28 mouse cellular contexts compared by ENCODE assay signal in the genomic region with DNA sequence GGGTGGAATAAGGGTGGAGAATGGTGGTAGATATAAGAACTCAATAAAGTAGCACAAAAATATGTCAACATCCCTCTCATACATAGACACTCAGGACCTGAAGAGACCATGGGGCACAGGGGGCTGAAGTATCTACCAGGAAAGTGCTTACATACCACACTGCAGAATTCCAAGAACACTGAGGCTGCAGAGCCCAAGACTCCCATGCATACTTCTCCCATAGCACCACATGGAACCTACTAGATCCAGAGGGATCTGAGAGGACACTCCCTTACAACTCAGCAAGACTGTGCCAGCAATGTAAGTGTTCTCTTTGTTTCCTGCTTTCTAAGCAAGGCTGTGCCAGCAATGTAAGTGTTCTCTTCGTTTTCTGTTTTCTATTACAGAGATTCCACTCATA. TPM values are rescaled to one million over a fixed set of nuclear protein-coding genes. Genes with fewer than 3 reads are reported as not detected.
A peak's percentile ranks its signal among the peaks of the same experiment; 100 is the strongest.
DNase-seq lines count a peak whose midpoint lies in the region; ATAC-seq and TF ChIP-seq lines count a peak whose summit lies in the region.
"Had no signal": no experiment of that assay in that cellular context is flagged by ENCODE, and none has a peak within 500 bp of the region (broad histone marks: within the 10 kb centered on the region; RNA-seq: fewer than 3 reads in every experiment).

No protein-coding gene starts in this region.

- no peak for TF ChIP-seq CTCF in MEL (IDR thresholded peaks at IDR 0.05 in 2 of 3, conservative IDR thresholded peaks at IDR 0.05 in 1 of 3; ENCODE audit: control insufficient read depth in 1 of 3, insufficient read depth in 1 of 3, low read depth in 2 of 3, low read length in 3 of 3, poor library complexity in 1 of 3, severe bottlenecking in 1 of 3)

- no peak for DNase-seq in limb, embryonic 14.5 days (ENCODE audit: low spot score)
- DNase-seq in limb, embryonic 10.5 days (ENCODE audit: low spot score): no peak
- DNase-seq in MEL (ENCODE audit: low read depth, low spot score): peak; percentile 13
- peak; percentile 53 for DNase-seq in embryonic facial prominence, embryonic 14.5 days (ENCODE audit: low spot score)
- DNase-seq in gastrocnemius, postnatal 25 days: no peak
- DNase-seq in yolk sac, embryonic 10.5 days (ENCODE audit: low spot score): no peak
- DNase-seq: adrenal gland, postnatal 10 days; adrenal gland, postnatal 36 days; cerebellum, adult 18-20 months; cerebellum, adult 9-10 months; cerebellum, postnatal 14 days; forebrain, postnatal 0 days; gastrocnemius, adult 2 months; gastrocnemius, postnatal 14 days; heart, adult 2 months; heart, postnatal 14 days had no signal

- no peaks in the 10 kb centered on the region for H3K27me3 ChIP-seq in limb, embryonic 14.5 days (ENCODE audit: control insufficient read depth, insufficient read depth, low read length)
- no peaks in the 10 kb centered on the region for H3K27me3 ChIP-seq in limb, embryonic 10.5 days (ENCODE audit: low read depth, poor library complexity, severe bottlenecking)
- H3K27me3 ChIP-seq in MEL (ENCODE audit: control insufficient read depth in 1 of 2, insufficient read depth in 2 of 2, low read length in 2 of 2): no peaks in the 10 kb centered on the region
- no peaks in the 10 kb centered on the region for H3K27me3 ChIP-seq in embryonic facial prominence, embryonic 14.5 days (replicated peaks; ENCODE audit: control insufficient read depth, insufficient read depth, low read length)
- H3K27me3 ChIP-seq: embryonic facial prominence, embryonic 12.5 days; heart, embryonic 13.5 days; hindbrain, embryonic 12.5 days; hindbrain, embryonic 15.5 days had no signal

- H3K9me3 ChIP-seq in limb, embryonic 14.5 days (ENCODE audit: control insufficient read depth, low read length): peaks cover 4% of the 10 kb centered on the region; the same call in 1 of the 2 replicates
- no peaks in the 10 kb centered on the region for H3K9me3 ChIP-seq in limb, embryonic 10.5 days (replicated peaks)
- no peaks in the 10 kb centered on the region for H3K9me3 ChIP-seq in MEL (replicated peaks; ENCODE audit: insufficient read depth, low read length)
- no peaks in the 10 kb centered on the region for H3K9me3 ChIP-seq in embryonic facial prominence, embryonic 14.5 days (ENCODE audit: control insufficient read depth, low read length)
- H3K9me3 ChIP-seq: embryonic facial prominence, embryonic 12.5 days; heart, embryonic 10.5 days; hindbrain, embryonic 12.5 days; hindbrain, embryonic 15.5 days had no signal

- no peak for TF ChIP-seq POLR2A in limb, embryonic 14.5 days (IDR thresholded peaks at IDR 0.05; ENCODE audit: borderline replicate concordance, extremely low read depth, insufficient read depth, insufficient read length)
- no peak for TF ChIP-seq POLR2A in MEL (IDR thresholded peaks at IDR 0.05; ENCODE audit: control insufficient read depth in 1 of 2, insufficient read depth in 1 of 2, low read depth in 1 of 2, low read length in 2 of 2, poor library complexity in 1 of 2)

- no peak overlapping the region for H3K4me2 ChIP-seq in limb, embryonic 14.5 days (replicated peaks; ENCODE audit: low read depth, low read length, severe bottlenecking)
- H3K4me2 ChIP-seq in embryonic facial prominence, embryonic 14.5 days (ENCODE audit: low read depth, low read length): no peak overlapping the region
- H3K4me2 ChIP-seq: embryonic facial prominence, embryonic 12.5 days; heart, embryonic 13.5 days; hindbrain, embryonic 12.5 days; hindbrain, embryonic 15.5 days had no signal

- 63% methylated on average over 1 of the region's 1 CpGs for WGBS in limb, embryonic 14.5 days
- 84% methylated on average over 1 of the region's 1 CpGs for WGBS in limb, embryonic 10.5 days
- WGBS in embryonic facial prominence, embryonic 14.5 days: 48% methylated on average over 1 of the region's 1 CpGs

- H3K79me2 ChIP-seq in MEL (ENCODE audit: control insufficient read depth, insufficient read depth, low read length, poor library complexity): no peaks in the 10 kb centered on the region

- H3K36me3 ChIP-seq in limb, embryonic 14.5 days (ENCODE audit: control insufficient read depth, insufficient read depth, low read length): no peaks in the 10 kb centered on the region
- no peaks in the 10 kb centered on the region for H3K36me3 ChIP-seq in limb, embryonic 10.5 days
- peaks cover 0 to 4% of the 10 kb centered on the region in 2 experiments; a peak in 2 of 4 replicates for H3K36me3 ChIP-seq in MEL (ENCODE audit: control insufficient read depth in 1 of 2, insufficient read depth in 2 of 2, low read length in 2 of 2)
- H3K36me3 ChIP-seq in embryonic facial prominence, embryonic 14.5 days (ENCODE audit: control insufficient read depth, insufficient read depth, low read length): no peaks in the 10 kb centered on the region
- H3K36me3 ChIP-seq: embryonic facial prominence, embryonic 12.5 days; heart, embryonic 10.5 days; heart, embryonic 13.5 days; hindbrain, embryonic 12.5 days; hindbrain, embryonic 15.5 days had no signal

- ATAC-seq in limb, embryonic 14.5 days (ENCODE audit: low FRiP score, low read depth): no peak
- ATAC-seq in embryonic facial prominence, embryonic 14.5 days (ENCODE audit: low read depth): no peak
- ATAC-seq: activated CD4-positive, CD25-positive, alpha-beta regulatory T cell, adult 4 months; CD4-positive, CD25-positive, alpha-beta regulatory T cell, adult 4 months; forebrain, embryonic 14.5 days; forebrain, postnatal 0 days had no signal

- no peak overlapping the region for H3K4me3 ChIP-seq in limb, embryonic 14.5 days (replicated peaks; ENCODE audit: low read length)
- H3K4me3 ChIP-seq in limb, embryonic 10.5 days: no peak overlapping the region
- H3K4me3 ChIP-seq in MEL (ENCODE audit: control insufficient read depth in 1 of 2, insufficient read depth in 1 of 2, low read depth in 2 of 2, low read length in 2 of 2): no peak overlapping the region
- no peak overlapping the region for H3K4me3 ChIP-seq in embryonic facial prominence, embryonic 14.5 days (ENCODE audit: low read depth, low read length)
- H3K4me3 ChIP-seq: embryonic facial prominence, embryonic 12.5 days; gastrocnemius, adult 2 months; heart, adult 2 months; heart, embryonic 10.5 days; heart, embryonic 13.5 days; hindbrain, embryonic 12.5 days; hindbrain, embryonic 15.5 days had no signal

- no peak for TF ChIP-seq RAD21 in MEL (IDR thresholded peaks at IDR 0.05; ENCODE audit: low read depth, low read length)

- H3K9ac ChIP-seq in limb, embryonic 14.5 days (ENCODE audit: low read depth, low read length, severe bottlenecking): no peak overlapping the region
- H3K9ac ChIP-seq in MEL (ENCODE audit: control insufficient read depth, low read depth, low read length, poor library complexity, severe bottlenecking): no peak overlapping the region
- H3K9ac ChIP-seq in embryonic facial prominence, embryonic 14.5 days (ENCODE audit: low read depth, low read length): no peak overlapping the region
- H3K9ac ChIP-seq: embryonic facial prominence, embryonic 12.5 days; forebrain, postnatal 0 days; heart, embryonic 13.5 days; hindbrain, embryonic 12.5 days; hindbrain, embryonic 15.5 days had no signal

- H3K4me1 ChIP-seq in limb, embryonic 14.5 days (ENCODE audit: control insufficient read depth, insufficient read depth, low read length): peaks cover 14% of the 10 kb centered on the region; the same call in 1 of the 2 replicates
- H3K4me1 ChIP-seq in limb, embryonic 10.5 days: no peaks in the 10 kb centered on the region
- H3K4me1 ChIP-seq in MEL (ENCODE audit: control insufficient read depth in 1 of 2, insufficient read depth in 2 of 2, low read length in 2 of 2): peaks cover 2 to 5% of the 10 kb centered on the region in 2 experiments; a peak in 2 of 4 replicates
- peaks cover 8% of the 10 kb centered on the region; the same call in 1 of the 2 replicates for H3K4me1 ChIP-seq in embryonic facial prominence, embryonic 14.5 days (ENCODE audit: control insufficient read depth, insufficient read depth, low read length)
- H3K4me1 ChIP-seq: embryonic facial prominence, embryonic 12.5 days; heart, embryonic 10.5 days; heart, embryonic 13.5 days; hindbrain, embryonic 12.5 days; hindbrain, embryonic 15.5 days had no signal

- TF ChIP-seq EP300 in MEL (IDR thresholded peaks at IDR 0.05; ENCODE audit: low read depth in 1 of 2, low read length in 2 of 2): no peak

- 0 out of 2 replicates have a peak overlapping the region, but pooled peaks have one; percentile 1 for H3K27ac ChIP-seq in limb, embryonic 14.5 days (replicated peaks; ENCODE audit: low read depth, low read length)
- H3K27ac ChIP-seq in limb, embryonic 10.5 days: no peak overlapping the region
- no peak overlapping the region for H3K27ac ChIP-seq in MEL (ENCODE audit: control insufficient read depth, low read depth, low read length)
- H3K27ac ChIP-seq in embryonic facial prominence, embryonic 14.5 days (replicated peaks; ENCODE audit: low read depth, low read length): peak overlapping the region; percentile 54
- H3K27ac ChIP-seq: embryonic facial prominence, embryonic 12.5 days; gastrocnemius, adult 2 months; heart, adult 2 months; heart, embryonic 10.5 days; heart, embryonic 13.5 days; hindbrain, embryonic 12.5 days; hindbrain, embryonic 15.5 days had no signal

RNA-seq across cellular contexts. Expression of a gene that starts 9.0 kb away (rescaled TPM):
- 123 and 146 TPM in 2 replicates for polyA plus RNA-seq in limb, embryonic 14.5 days (2012; rRNA removed)
- polyA plus RNA-seq in limb, embryonic 14.5 days (2014; fragmentation: Nextera tagmentation; extraction: Ambion mirVana): 174 and 201 TPM in 2 replicates
- polyA plus RNA-seq in limb, embryonic 10.5 days (2016; fragmentation: Nextera tagmentation; extraction: Ambion mirVana): 139 and 168 TPM in 2 replicates
- total RNA-seq in MEL (2012; rRNA removed): 36.5 and 37.1 TPM in 2 replicates
- polyA plus RNA-seq in MEL (2012; ENCODE audit: insufficient read depth in 1 of 2, insufficient read length in 2 of 2, low read depth in 1 of 2, low replicate concordance in 2 of 2, missing spikeins in 1 of 2): 100 to 1,000 TPM in 1 of 2 experiments, 10 to 100 TPM in 1; 36.9 to 646 TPM
- polyA plus RNA-seq in embryonic facial prominence, embryonic 14.5 days (2014; fragmentation: Nextera tagmentation; extraction: Ambion mirVana): 149 and 174 TPM in 2 replicates
- total RNA-seq in gastrocnemius, postnatal 25 days (2021): 10 to 100 TPM; 14.0 TPM

RNA-seq across cellular contexts. Expression of a gene that starts 23.5 kb away (rescaled TPM):
- 0.47 and 0.55 TPM in 2 replicates for polyA plus RNA-seq in limb, embryonic 14.5 days (2012; rRNA removed)
- 0.47 and 0.70 TPM in 2 replicates for polyA plus RNA-seq in limb, embryonic 14.5 days (2014; fragmentation: Nextera tagmentation; extraction: Ambion mirVana)
- not detected in 2 replicates for polyA plus RNA-seq in limb, embryonic 10.5 days (2016; fragmentation: Nextera tagmentation; extraction: Ambion mirVana)
- total RNA-seq in MEL (2012; rRNA removed): 0.08 TPM in 1 of 2 replicates, not detected in the other
- polyA plus RNA-seq in MEL (2012; ENCODE audit: insufficient read depth in 1 of 2, insufficient read length in 2 of 2, low read depth in 1 of 2, low replicate concordance in 2 of 2, missing spikeins in 1 of 2): not detected
- 1.7 and 2.5 TPM in 2 replicates for polyA plus RNA-seq in embryonic facial prominence, embryonic 14.5 days (2014; fragmentation: Nextera tagmentation; extraction: Ambion mirVana)
- under 1 TPM; 0.15 to 0.21 TPM for total RNA-seq in gastrocnemius, postnatal 25 days (2021)
- total RNA-seq: forebrain, postnatal 0 days; hematopoietic stem cell, adult 5-6 weeks had no signal
- polyA plus RNA-seq: activated CD4-positive, CD25-positive, alpha-beta regulatory T cell, adult 4 months; CD4-positive, CD25-positive, alpha-beta regulatory T cell, adult 4 months; forebrain, embryonic 11.5 days; forebrain, embryonic 14.5 days; heart, embryonic 10.5 days; hindbrain, embryonic 12.5 days; intestine, embryonic 14.5 days had no signal

RNA-seq across cellular contexts. Expression of a gene that starts 57.3 kb away (rescaled TPM):
- 3.8 and 5.1 TPM in 2 replicates for polyA plus RNA-seq in limb, embryonic 14.5 days (2012; rRNA removed)
- polyA plus RNA-seq in limb, embryonic 14.5 days (2014; fragmentation: Nextera tagmentation; extraction: Ambion mirVana): 2.2 and 3.6 TPM in 2 replicates
- polyA plus RNA-seq in limb, embryonic 10.5 days (2016; fragmentation: Nextera tagmentation; extraction: Ambion mirVana): 0.39 TPM in 2 replicates
- 7.7 and 11.9 TPM in 2 replicates for total RNA-seq in MEL (2012; rRNA removed)
- 10 to 100 TPM in 1 of 2 experiments, not detected in 1; 17.9 TPM for polyA plus RNA-seq in MEL (2012; ENCODE audit: insufficient read depth in 1 of 2, insufficient read length in 2 of 2, low read depth in 1 of 2, low replicate concordance in 2 of 2, missing spikeins in 1 of 2)
- polyA plus RNA-seq in embryonic facial prominence, embryonic 14.5 days (2014; fragmentation: Nextera tagmentation; extraction: Ambion mirVana): 2.9 and 3.0 TPM in 2 replicates
- under 1 TPM; 0.20 to 0.75 TPM for total RNA-seq in gastrocnemius, postnatal 25 days (2021)
- polyA plus RNA-seq: C2C12 had no signal

Comparison
In these comparisons a context has a peak if more than half of its experiments do, and no peak if none do; other contexts are left out.
1. H3K27ac ChIP-seq: peak in limb, embryonic 14.5 days (single experiment) and embryonic facial prominence, embryonic 14.5 days (single experiment); none in limb, embryonic 10.5 days (single experiment) and MEL (single experiment).
2. DNase-seq: peak in MEL (single experiment) and embryonic facial prominence, embryonic 14.5 days (single experiment); none in limb, embryonic 14.5 days (single experiment), limb, embryonic 10.5 days (single experiment), gastrocnemius, postnatal 25 days (single experiment) and yolk sac, embryonic 10.5 days (single experiment).